Mouse (Mus musculus): ENCODE results near the gene Adgrl1. TPM values are rescaled to one million over a fixed set of nuclear protein-coding genes. Genes with fewer than 3 reads are reported as not detected.

Gene Adgrl1
- total and polyA plus RNA-seq, 3 experiments = 21.7 to 35.3 TPM; not detected in 1

DNA sequence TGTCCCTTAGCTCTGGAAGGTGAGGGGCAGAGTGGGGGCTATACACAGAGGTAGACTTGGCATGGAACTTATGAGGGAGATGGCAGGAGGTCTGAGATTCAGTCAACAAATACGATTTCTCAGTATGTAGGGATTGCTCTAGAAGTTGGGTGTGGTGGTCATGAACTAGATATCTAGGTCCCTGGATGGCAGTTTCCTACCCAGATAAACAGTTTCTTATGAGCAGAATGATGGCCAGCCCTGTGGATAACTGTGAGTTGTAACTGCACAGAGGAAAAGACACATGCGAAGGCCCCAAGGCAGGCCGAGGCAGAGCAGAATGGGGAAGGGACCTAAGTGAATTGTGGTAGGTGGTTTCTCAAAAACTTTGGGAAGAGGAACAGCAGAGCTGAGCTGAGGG is 14.3 kb downstream of the Adgrl1 start:
- DNase-seq (ENCODE audit: low read depth, low spot score) = peak; percentile 54
- Histone ChIP-seq H3K4me3 (ENCODE audit: control insufficient read depth in 1 of 2, insufficient read depth in 1 of 2, low read depth in 2 of 2, low read length in 2 of 2) (no peak overlapping the region), H3K4me1 (ENCODE audit: control insufficient read depth in 1 of 2, insufficient read depth in 2 of 2, low read length in 2 of 2) (peaks cover 10 to 37% of the 10 kb centered on the region in 2 experiments), H3K27me3 (ENCODE audit: control insufficient read depth in 1 of 2, insufficient read depth in 2 of 2, low read length in 2 of 2) (no peaks in the 10 kb centered on the region), H3K9me3 (replicated peaks; ENCODE audit: insufficient read depth, low read length) (no peaks in the 10 kb centered on the region), H3K79me2 (ENCODE audit: control insufficient read depth, insufficient read depth, low read length, poor library complexity) (peaks cover 4% of the 10 kb centered on the region; the same call in 1 of the 2 replicates), H3K36me3 (ENCODE audit: control insufficient read depth in 1 of 2, insufficient read depth in 2 of 2, low read length in 2 of 2) (peaks cover 0 to 24% of the 10 kb centered on the region in 2 experiments; a peak in 2 of 4 replicates), H3K27ac (ENCODE audit: control insufficient read depth, low read depth, low read length) (peak overlapping the region; percentile 24; the same call in 1 of the 2 replicates), H3K9ac (ENCODE audit: control insufficient read depth, low read depth, low read length, poor library complexity, severe bottlenecking) (no peak overlapping the region)
- TF ChIP-seq MYB (IDR thresholded peaks at IDR 0.05; ENCODE audit: low read depth, low read length) = 0 out of 2 replicates have a peak, but pooled peaks have one; percentile 26
- TF ChIP-seq RCOR1 (IDR thresholded peaks at IDR 0.05; ENCODE audit: low read depth, low read length) = peak; percentile 77; the same call in 1 of the 2 replicates
- TF ChIP-seq CHD1 (IDR thresholded peaks at IDR 0.05; ENCODE audit: low read depth, low read length) = no peak
- TF ChIP-seq MAX (IDR thresholded peaks at IDR 0.05; ENCODE audit: low read length) = 0 out of 2 replicates have a peak, but pooled peaks have one; percentile 23
- TF ChIP-seq GATA1 (IDR thresholded peaks at IDR 0.05; ENCODE audit: low read depth, low read length) = no peak; the same call in 1 of the 2 replicates
- TF ChIP-seq TAL1 (IDR thresholded peaks at IDR 0.05; ENCODE audit: low read length) = no peak
- TF ChIP-seq POLR2AphosphoS2 (IDR thresholded peaks at IDR 0.05; ENCODE audit: low read length) = no peak
- peak in 1 of 2 experiments; percentile 61; a peak in 2 of 4 replicates for TF ChIP-seq EP300 (IDR thresholded peaks at IDR 0.05; ENCODE audit: low read depth in 1 of 2, low read length in 2 of 2)
- TF ChIP-seq ELF1 (IDR thresholded peaks at IDR 0.05; ENCODE audit: low read depth, low read length) = no peak
- TF ChIP-seq CHD2 (IDR thresholded peaks at IDR 0.05; ENCODE audit: low read length) = no peak

DNA sequence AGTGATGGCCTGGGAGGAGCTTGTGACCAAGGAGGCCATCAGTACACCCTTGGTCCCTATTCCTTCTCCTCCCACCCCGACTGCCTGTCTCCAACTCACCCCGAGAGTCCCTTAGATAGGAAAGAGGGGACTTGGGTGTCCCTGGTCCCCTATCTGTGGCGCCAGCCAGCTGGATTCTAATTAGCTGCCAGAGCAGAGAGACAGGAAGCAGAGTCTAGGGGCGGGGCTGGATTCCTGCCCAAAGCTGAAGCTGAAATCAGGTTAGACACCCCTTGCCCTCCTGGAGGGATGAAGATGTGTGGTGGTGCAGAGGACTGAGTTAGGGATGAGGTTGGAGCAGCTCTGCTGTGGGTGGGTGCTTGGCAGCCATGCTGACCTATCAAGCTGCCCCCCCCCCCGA is 15.0 kb downstream of the Adgrl1 start:
- Histone ChIP-seq H3K4me1 (ENCODE audit: control insufficient read depth in 1 of 2, insufficient read depth in 2 of 2, low read length in 2 of 2) (peaks cover 10 to 37% of the 10 kb centered on the region in 2 experiments), H3K36me3 (ENCODE audit: control insufficient read depth in 1 of 2, insufficient read depth in 2 of 2, low read length in 2 of 2) (peaks cover 0 to 24% of the 10 kb centered on the region in 2 experiments; a peak in 2 of 4 replicates), H3K9ac (ENCODE audit: control insufficient read depth, low read depth, low read length, poor library complexity, severe bottlenecking) (no peak overlapping the region), H3K9me3 (replicated peaks; ENCODE audit: insufficient read depth, low read length) (no peaks in the 10 kb centered on the region), H3K79me2 (ENCODE audit: control insufficient read depth, insufficient read depth, low read length, poor library complexity) (peaks cover 4% of the 10 kb centered on the region; the same call in 1 of the 2 replicates), H3K27me3 (ENCODE audit: control insufficient read depth in 1 of 2, insufficient read depth in 2 of 2, low read length in 2 of 2) (no peaks in the 10 kb centered on the region), H3K27ac (ENCODE audit: control insufficient read depth, low read depth, low read length) (no peak overlapping the region; the same call in 1 of the 2 replicates), H3K4me3 (ENCODE audit: control insufficient read depth in 1 of 2, insufficient read depth in 1 of 2, low read depth in 2 of 2, low read length in 2 of 2) (no peak overlapping the region)
- TF ChIP-seq CHD2 (IDR thresholded peaks at IDR 0.05; ENCODE audit: low read length) (no peak), BHLHE40 (IDR thresholded peaks at IDR 0.05; ENCODE audit: borderline replicate concordance, low read depth, low read length) (no peak), NELFE (IDR thresholded peaks at IDR 0.05; ENCODE audit: low read depth, low read length) (no peak), POLR2A (IDR thresholded peaks at IDR 0.05; ENCODE audit: control insufficient read depth in 1 of 2, insufficient read depth in 1 of 2, low read depth in 1 of 2, low read length in 2 of 2, poor library complexity in 1 of 2) (no peak), ETS1 (IDR thresholded peaks at IDR 0.05; ENCODE audit: low read depth, low read length) (peak; percentile 42; the same call in 1 of the 2 replicates), MYC (IDR thresholded peaks at IDR 0.05; ENCODE audit: low read depth, low read length) (no peak), ZNF384 (IDR thresholded peaks at IDR 0.05; ENCODE audit: low read depth, low read length) (no peak), MYB (IDR thresholded peaks at IDR 0.05; ENCODE audit: low read depth, low read length) (no peak)
- peak; percentile 76 for DNase-seq (ENCODE audit: low read depth, low spot score)

Data from MEL (cell line).